In genomic region chr11:81504791-81505430, GRCm38 (mm10) we compare ENCODE assay signal across 16 mouse cellular contexts.
"Had no signal": no experiment of that assay in that cellular context is flagged by ENCODE, and none has a peak within 500 bp of the region (broad histone marks: within the 10 kb centered on the region; RNA-seq: fewer than 3 reads in every experiment).

No protein-coding gene starts in this region.

- H3K27ac ChIP-seq: limb, embryonic 15.5 days; liver, embryonic 12.5 days; midbrain, embryonic 12.5 days; neural tube, embryonic 15.5 days; stomach, postnatal 0 days had no signal

- H3K4me2 ChIP-seq: limb, embryonic 15.5 days; liver, embryonic 12.5 days; lung, embryonic 14.5 days; midbrain, embryonic 12.5 days; neural tube, embryonic 15.5 days had no signal

- H3K4me1 ChIP-seq: liver, embryonic 12.5 days had no signal

- H3K36me3 ChIP-seq: limb, embryonic 15.5 days; liver, embryonic 12.5 days; midbrain, embryonic 12.5 days; neural tube, embryonic 15.5 days had no signal

- H3K9me3 ChIP-seq: limb, embryonic 15.5 days; liver, embryonic 12.5 days; midbrain, embryonic 12.5 days; neural tube, embryonic 15.5 days had no signal

- ATAC-seq: liver, embryonic 12.5 days had no signal

- H3K27me3 ChIP-seq: limb, embryonic 15.5 days; liver, embryonic 12.5 days; midbrain, embryonic 12.5 days; neural tube, embryonic 15.5 days had no signal

- H3K4me3 ChIP-seq: limb, embryonic 15.5 days; liver, embryonic 12.5 days; midbrain, embryonic 12.5 days; myocyte; neural tube, embryonic 15.5 days had no signal

- H3K9ac ChIP-seq: limb, embryonic 15.5 days; liver, embryonic 12.5 days; lung, embryonic 14.5 days; midbrain, embryonic 12.5 days; neural tube, embryonic 15.5 days had no signal

- DNase-seq: kidney, adult 18-20 months; kidney, postnatal 10 days; layer of hippocampus, adult 9-11 months; layer of hippocampus, postnatal 36 days; lung, postnatal 10 days; lung, postnatal 4 days; right cerebral cortex, adult 18-20 months; right cerebral cortex, postnatal 25 days; thymus, postnatal 4 days had no signal
